Mouse (Mus musculus) liver, postnatal 0 days (tissue): ENCODE measurements around the gene Gen1. TPM values are rescaled to one million over a fixed set of nuclear protein-coding genes. Genes with fewer than 3 reads are reported as not detected.

Experiments
- ATAC-seq: fragments of 200-750 bp; cut with Nextera tagmentation; 2 replicates; pipeline ENCODE4 v1.8.0; 2017; ENCODE audit warnings: mild to moderate bottlenecking, moderate library complexity
- DNase-seq: peaks from one replicate; pipeline ENCODE4 v3.0.0-alpha.2; 2016
- H3K27ac ChIP-seq: fragments of 300-500 bp; sonication (generic); 2 replicates; pipeline ENCODE4 v1.5.1; 2014; ENCODE audit warnings: antibody characterized with exemption, moderate library complexity, mild to moderate bottlenecking, low read depth
- H3K27me3 ChIP-seq: fragments of 300-500 bp; sonication (generic); 2 replicates; pipeline ENCODE4 v1.6.1; 2014; ENCODE audit warnings: low read length, control low read depth, mixed read lengths; ENCODE audit not compliant: insufficient read depth
- H3K36me3 ChIP-seq: fragments of 300-500 bp; sonication (generic); replicated peaks from 2 replicates; pipeline ENCODE4 v1.6.1; 2014; ENCODE audit warnings: mild to moderate bottlenecking, control low read depth, low read length, moderate library complexity, mixed read lengths; ENCODE audit not compliant: insufficient read depth
- H3K4me1 ChIP-seq: fragments of 300-500 bp; sonication (generic); 2 replicates; pipeline ENCODE4 v1.6.1; 2014; ENCODE audit warnings: antibody characterized with exemption, mild to moderate bottlenecking, control low read depth; ENCODE audit not compliant: insufficient read depth
- H3K4me2 ChIP-seq: fragments of 300-500 bp; sonication (generic); 2 replicates; pipeline ENCODE4 v1.6.1; 2014; ENCODE audit warnings: low read depth, mild to moderate bottlenecking, low read length, moderate library complexity, mixed read lengths
- H3K4me3 ChIP-seq: fragments of 300-500 bp; sonication (generic); 2 replicates; pipeline ENCODE4 v1.5.1; 2014; ENCODE audit warnings: low read depth, low read length
- H3K9ac ChIP-seq: fragments of 300-500 bp; sonication (generic); replicated peaks from 2 replicates; pipeline ENCODE4 v1.6.1; 2014; ENCODE audit warnings: mild to moderate bottlenecking, moderate library complexity
- H3K9me3 ChIP-seq: fragments of 300-500 bp; sonication (generic); 2 replicates; pipeline ENCODE4 v1.6.1; 2016; ENCODE audit warnings: mild to moderate bottlenecking, control low read depth, low read length, mixed read lengths
- CTCF ChIP-seq: sonication (generic); IDR thresholded peaks from 2 replicates; pipeline ENCODE4 v1.5.1; 2016; ENCODE audit warnings: antibody characterized with exemption, low read depth
- EP300 ChIP-seq: IDR thresholded peaks from 2 replicates; pipeline ENCODE4 v1.6.1; 2016; ENCODE audit warnings: antibody characterized with exemption, low read depth, mild to moderate bottlenecking
- WGBS: fragments of 180-500 bp; shearing (Covaris S2); extraction: QIAGEN DNeasy Blood & Tissue Kit; methylation state at CpG from one replicate; pipeline ENCODE4 v1.1.7; 2014; ENCODE audit not compliant: insufficient replicate concordance; 5-methylcytosine and 5-hydroxymethylcytosine counted together
- polyA plus RNA-seq: library from polyadenylated mRNA; unstranded; fragments of >200 nt; fragmentation: Nextera tagmentation; extraction: Ambion mirVana; gene quantifications from 2 replicates; pipeline ENCODE4 v1.2.1, GENCODE M21; 2015

Gen1 gene
- polyA plus RNA-seq, 1 experiment from 2014 or later, result 4.6 TPM

- H3K9ac ChIP-seq, result no peak overlapping the region
- no peaks in the 10 kb centered on the region for H3K9me3 ChIP-seq
- TF ChIP-seq CTCF, result no peak
- TF ChIP-seq EP300, result no peak
- H3K4me1 ChIP-seq, result no peaks in the 10 kb centered on the region
- no peak overlapping the region for H3K4me3 ChIP-seq
- 39% methylated on average over 7 of the region's 7 CpGs for WGBS
- H3K36me3 ChIP-seq, result no peaks in the 10 kb centered on the region
- H3K4me2 ChIP-seq, result no peak overlapping the region
- H3K27me3 ChIP-seq, result no peaks in the 10 kb centered on the region
- DNase-seq (no peak), ATAC-seq (no peak)
- no peak overlapping the region for H3K27ac ChIP-seq
These were observed 47.8 kb downstream of the Gen1 start for GRCm38 (mm10) chr12:11217726-11218250.

- Histone ChIP-seq H3K9ac (no peak overlapping the region), H3K4me2 (no peak overlapping the region), H3K27ac (no peak overlapping the region), H3K4me3 (no peak overlapping the region), H3K27me3 (no peaks in the 10 kb centered on the region), H3K9me3 (no peaks in the 10 kb centered on the region), H3K4me1 (no peaks in the 10 kb centered on the region), H3K36me3 (no peaks in the 10 kb centered on the region)
- TF ChIP-seq CTCF, result no peak
- TF ChIP-seq EP300, result no peak
- ATAC-seq (no peak), DNase-seq (no peak)
- WGBS, result 63% methylated on average over 3 of the region's 3 CpGs
These were observed 49.1 kb downstream of the Gen1 start for GRCm38 (mm10) chr12:11216454-11216853.

- ATAC-seq, result no peak
These were observed 50.0 kb downstream of the Gen1 start for GRCm38 (mm10) chr12:11215555-11215954.

GRCm38 (mm10) chr12:11214776-11215175, 50.8 kb downstream of the Gen1 start:
- DNase-seq, result no peak
- Histone ChIP-seq H3K4me3 (no peak overlapping the region), H3K36me3 (no peaks in the 10 kb centered on the region), H3K9me3 (no peaks in the 10 kb centered on the region), H3K9ac (no peak overlapping the region), H3K27me3 (no peaks in the 10 kb centered on the region), H3K4me2 (no peak overlapping the region), H3K4me1 (no peaks in the 10 kb centered on the region), H3K27ac (no peak overlapping the region)
- no peak for ATAC-seq
- no peak for TF ChIP-seq CTCF
- TF ChIP-seq EP300, result no peak

More at GRCm38 (mm10) chr12:11215555-11215954, 50.0 kb downstream of the Gen1 start:
- H3K4me2 ChIP-seq, result no peak overlapping the region
- H3K4me1 ChIP-seq, result no peaks in the 10 kb centered on the region
- TF ChIP-seq CTCF (no peak), EP300 (no peak)
- H3K27ac ChIP-seq, result no peak overlapping the region
- WGBS, result 54% methylated on average over 2 of the region's 2 CpGs
- no peaks in the 10 kb centered on the region for H3K9me3 ChIP-seq
- no peak for DNase-seq
- no peaks in the 10 kb centered on the region for H3K27me3 ChIP-seq
- H3K9ac ChIP-seq, result no peak overlapping the region
- H3K4me3 ChIP-seq, result no peak overlapping the region
- no peaks in the 10 kb centered on the region for H3K36me3 ChIP-seq

- Histone ChIP-seq H3K9me3 (no peaks in the 10 kb centered on the region), H3K4me1 (no peaks in the 10 kb centered on the region), H3K4me3 (no peak overlapping the region), H3K27ac (no peak overlapping the region), H3K9ac (no peak overlapping the region), H3K36me3 (no peaks in the 10 kb centered on the region), H3K27me3 (no peaks in the 10 kb centered on the region), H3K4me2 (no peak overlapping the region)
- ATAC-seq (no peak), DNase-seq (no peak)
- 73% methylated on average over 1 of the region's 1 CpGs for WGBS
- TF ChIP-seq CTCF (no peak), EP300 (no peak)
These were observed 52.7 kb downstream of the Gen1 start for GRCm38 (mm10) chr12:11212881-11213280.

- Histone ChIP-seq H3K27me3 (no peaks in the 10 kb centered on the region), H3K4me1 (no peaks in the 10 kb centered on the region), H3K36me3 (no peaks in the 10 kb centered on the region), H3K9me3 (no peaks in the 10 kb centered on the region), H3K9ac (no peak overlapping the region), H3K4me3 (no peak overlapping the region), H3K27ac (no peak overlapping the region), H3K4me2 (no peak overlapping the region)
- 39% methylated on average over 3 of the region's 3 CpGs for whole genome bisulfite sequencing
- ATAC-seq (no peak), DNase-seq (no peak)
- no peak for TF ChIP-seq EP300
- TF ChIP-seq CTCF, result no peak
These were observed 55.2 kb downstream of the Gen1 start for GRCm38 (mm10) chr12:11210361-11210760.

GRCm38 (mm10) chr12:11209636-11210035, 56.0 kb downstream of the Gen1 start:
- 32% methylated on average over 5 of the region's 5 CpGs for WGBS
- no peak for ATAC-seq
- no peak for DNase-seq
- no peaks in the 10 kb centered on the region for H3K36me3 ChIP-seq
- no peaks in the 10 kb centered on the region for H3K9me3 ChIP-seq
- H3K4me2 ChIP-seq, result no peak overlapping the region
- H3K4me1 ChIP-seq, result no peaks in the 10 kb centered on the region
- H3K27ac ChIP-seq, result no peak overlapping the region
- H3K27me3 ChIP-seq, result no peaks in the 10 kb centered on the region
- no peak overlapping the region for H3K9ac ChIP-seq
- TF ChIP-seq CTCF, result no peak
- TF ChIP-seq EP300, result no peak
- no peak overlapping the region for H3K4me3 ChIP-seq
